In genomic region chr15:31412933-31413332, GRCm38 (mm10) we compare ENCODE assay signal across 14 mouse cellular contexts. TPM values are rescaled to one million over a fixed set of nuclear protein-coding genes. Genes with fewer than 3 reads are reported as not detected.
A peak's percentile ranks its signal among the peaks of the same experiment; 100 is the strongest.
DNase-seq lines count a peak whose midpoint lies in the region; ATAC-seq and TF ChIP-seq lines count a peak whose summit lies in the region.
"Had no signal": no experiment of that assay in that cellular context is flagged by ENCODE, and none has a peak within 500 bp of the region (broad histone marks: within the 10 kb centered on the region; RNA-seq: fewer than 3 reads in every experiment).

No protein-coding gene starts in this region.

- no peak for TF ChIP-seq CTCF in bone marrow, adult 2 months (IDR thresholded peaks at IDR 0.05; ENCODE audit: control insufficient read depth, insufficient read depth, low read length)
- TF ChIP-seq CTCF in layer of hippocampus, adult 2 months (conservative IDR thresholded peaks at IDR 0.05): no peak

- WGBS in kidney, embryonic 16.5 days: 32% methylated on average over 3 of the region's 3 CpGs
- 1% methylated on average over 3 of the region's 3 CpGs for WGBS in bone marrow, adult 2 months
- WGBS in midbrain, embryonic 15.5 days: 55% methylated on average over 3 of the region's 3 CpGs

- no peak for TF ChIP-seq POLR2A in bone marrow, adult 2 months (IDR thresholded peaks at IDR 0.05; ENCODE audit: borderline replicate concordance, control insufficient read depth, low read depth, low read length)

- H3K27ac ChIP-seq in kidney, embryonic 16.5 days (ENCODE audit: low read length): no peak overlapping the region
- H3K27ac ChIP-seq in bone marrow, adult 2 months (ENCODE audit: control insufficient read depth, insufficient read depth, low read depth, low read length, poor library complexity): peak overlapping the region; percentile 40; the same call in 1 of the 2 replicates
- H3K27ac ChIP-seq in midbrain, embryonic 15.5 days: no peak overlapping the region
- H3K27ac ChIP-seq in layer of hippocampus, adult 2 months: no peak overlapping the region
- H3K27ac ChIP-seq: embryonic facial prominence, embryonic 13.5 days; hindbrain, embryonic 14.5 days; lung, embryonic 15.5 days had no signal

- H3K4me1 ChIP-seq in kidney, embryonic 16.5 days (ENCODE audit: insufficient read depth, low read length): peaks cover 7% of the 10 kb centered on the region; the same call in 1 of the 2 replicates
- peaks cover 4% of the 10 kb centered on the region; the same call in 1 of the 2 replicates for H3K4me1 ChIP-seq in bone marrow, adult 2 months (ENCODE audit: control insufficient read depth, insufficient read depth, low read length)
- H3K4me1 ChIP-seq in midbrain, embryonic 15.5 days: no peaks in the 10 kb centered on the region
- H3K4me1 ChIP-seq: embryonic facial prominence, embryonic 13.5 days had no signal

- H3K4me3 ChIP-seq in kidney, embryonic 16.5 days (ENCODE audit: low read length): no peak overlapping the region
- H3K4me3 ChIP-seq in bone marrow, adult 2 months (replicated peaks; ENCODE audit: control insufficient read depth, low read depth, low read length): peak overlapping the region; percentile 43
- no peak overlapping the region for H3K4me3 ChIP-seq in midbrain, embryonic 15.5 days
- no peak overlapping the region for H3K4me3 ChIP-seq in layer of hippocampus, adult 2 months
- H3K4me3 ChIP-seq: embryonic facial prominence, embryonic 13.5 days; lung, embryonic 15.5 days had no signal

- peak; percentile 42 for DNase-seq in kidney, adult 18-20 months
- DNase-seq in kidney, postnatal 25 days: peak; percentile 62 to 72
- DNase-seq in layer of hippocampus, adult 2 months (ENCODE audit: low spot score in 2 of 2): no peak
- DNase-seq in Muller cell, postnatal 12 days (ENCODE audit: inconsistent ontology term): no peak
- DNase-seq: right cerebral cortex, postnatal 4 days; thymus, postnatal 36 days had no signal

- no peaks in the 10 kb centered on the region for H3K36me3 ChIP-seq in kidney, embryonic 16.5 days (ENCODE audit: insufficient read depth, low read length)
- H3K36me3 ChIP-seq in midbrain, embryonic 15.5 days (replicated peaks): no peaks in the 10 kb centered on the region
- H3K36me3 ChIP-seq: embryonic facial prominence, embryonic 13.5 days; lung, embryonic 15.5 days had no signal

- no peaks in the 10 kb centered on the region for H3K27me3 ChIP-seq in kidney, embryonic 16.5 days (ENCODE audit: insufficient read depth, low read length)
- H3K27me3 ChIP-seq in midbrain, embryonic 15.5 days (replicated peaks): no peaks in the 10 kb centered on the region
- H3K27me3 ChIP-seq: embryonic facial prominence, embryonic 13.5 days; lung, embryonic 15.5 days; Patski had no signal

- H3K4me2 ChIP-seq in kidney, embryonic 16.5 days (replicated peaks; ENCODE audit: low read depth, low read length): no peak overlapping the region
- no peak overlapping the region for H3K4me2 ChIP-seq in midbrain, embryonic 15.5 days
- H3K4me2 ChIP-seq: embryonic facial prominence, embryonic 13.5 days; hindbrain, embryonic 14.5 days; lung, embryonic 15.5 days had no signal

- H3K9me3 ChIP-seq in kidney, embryonic 16.5 days (ENCODE audit: low read length): no peaks in the 10 kb centered on the region
- H3K9me3 ChIP-seq in midbrain, embryonic 15.5 days: no peaks in the 10 kb centered on the region
- H3K9me3 ChIP-seq: embryonic facial prominence, embryonic 13.5 days; lung, embryonic 15.5 days had no signal

- ATAC-seq in kidney, embryonic 16.5 days (ENCODE audit: low FRiP score, low TSS enrichment): no peak
- peak; percentile 47 for ATAC-seq in neutrophil, adult 5-6 weeks (ENCODE audit: extremely low read depth, insufficient number of reproducible peaks, low FRiP score, poor library complexity, severe bottlenecking)
- ATAC-seq in midbrain, embryonic 15.5 days (replicated peaks): no peak
- ATAC-seq: Patski had no signal

- H3K9ac ChIP-seq in kidney, embryonic 16.5 days (replicated peaks; ENCODE audit: low read length): no peak overlapping the region
- H3K9ac ChIP-seq in midbrain, embryonic 15.5 days: no peak overlapping the region
- H3K9ac ChIP-seq: embryonic facial prominence, embryonic 13.5 days; hindbrain, embryonic 14.5 days; lung, embryonic 15.5 days had no signal

RNA-seq across cellular contexts. Expression of gene Ropn1l, which starts 40.6 kb away (rescaled TPM):
- polyA plus RNA-seq in kidney, embryonic 16.5 days (2015; fragmentation: Nextera tagmentation; extraction: Ambion mirVana): 3.7 and 4.3 TPM in 2 replicates
- polyA plus RNA-seq in bone marrow, adult 2 months (2011; ENCODE audit: insufficient read depth, insufficient read length, low replicate concordance, missing spikeins): not detected in 2 replicates
- total RNA-seq in neutrophil, adult 5-6 weeks (2017): 0.70 TPM in 1 of 2 replicates, not detected in the other
- polyA plus RNA-seq in midbrain, embryonic 15.5 days (2015; fragmentation: Nextera tagmentation; extraction: Ambion mirVana): 1.6 and 1.9 TPM in 2 replicates
- 1 to 10 TPM in 1 of 2 experiments, under 1 TPM in 1; 0.88 to 1.2 TPM for total RNA-seq in layer of hippocampus, adult 2 months (2021)

RNA-seq across cellular contexts. Expression of gene Ankrd33b, which starts 45.4 kb away (rescaled TPM):
- polyA plus RNA-seq in kidney, embryonic 16.5 days (2015; fragmentation: Nextera tagmentation; extraction: Ambion mirVana): 8.5 and 8.6 TPM in 2 replicates
- polyA plus RNA-seq in bone marrow, adult 2 months (2011; ENCODE audit: insufficient read depth, insufficient read length, low replicate concordance, missing spikeins): 1.2 and 3.9 TPM in 2 replicates
- 60.8 and 66.5 TPM in 2 replicates for total RNA-seq in neutrophil, adult 5-6 weeks (2017)
- polyA plus RNA-seq in midbrain, embryonic 15.5 days (2015; fragmentation: Nextera tagmentation; extraction: Ambion mirVana): 0.65 and 1.1 TPM in 2 replicates
- total RNA-seq in layer of hippocampus, adult 2 months (2021): 10 to 100 TPM; 58.7 to 59.4 TPM

Comparison
In these comparisons a context has a peak if more than half of its experiments do, and no peak if none do; other contexts are left out.
1. DNase-seq: peak in kidney, adult 18-20 months (single experiment) and kidney, postnatal 25 days (2 of 2); none in layer of hippocampus, adult 2 months (0 of 2) and Muller cell, postnatal 12 days (single experiment).